Mouse (Mus musculus): ENCODE measurements around the gene Tgoln1.

- TF ChIP-seq CTCF (IDR thresholded peaks at IDR 0.05; ENCODE audit: borderline replicate concordance, control insufficient read depth, extremely low read depth, insufficient read depth, low read length, poor library complexity) (no peak), POLR2A (IDR thresholded peaks at IDR 0.05; ENCODE audit: control insufficient read depth, extremely low read depth, insufficient read depth, low read length, poor library complexity) (no peak)
These were observed 43.1 kb upstream of the Tgoln1 start for GRCm38 (mm10) chr6:72659717-72660390.

Measured in thymus, adult 2 months (tissue).